Mouse (Mus musculus): ENCODE results near the gene Chst3.

GRCm38 (mm10) chr10:60173035-60173434 is 46.0 kb downstream of the Chst3 start:
- TF ChIP-seq CTCF (conservative IDR thresholded peaks at IDR 0.05; ENCODE audit: low read length) (no peak), POU5F1 (IDR thresholded peaks at IDR 0.05; ENCODE audit: borderline replicate concordance, low read length) (no peak), NANOG (IDR thresholded peaks at IDR 0.05; ENCODE audit: borderline replicate concordance, low read length) (no peak)
